Mouse (Mus musculus): Measurements from ENCODE around the gene Kctd5. TPM values are rescaled to one million over a fixed set of nuclear protein-coding genes. Genes with fewer than 3 reads are reported as not detected.

Kctd5 gene
- total and polyA plus RNA-seq, 2 experiments from 2014 or later, result 23.9 to 39.5 TPM

GRCm38 (mm10) chr17:24021375-24022199 is 51.7 kb downstream of the Kctd5 start:
- Histone ChIP-seq H3K27me3 (ENCODE audit: control insufficient read depth, insufficient read depth, low read length) (no peaks in the 10 kb centered on the region), H3K36me3 (replicated peaks; ENCODE audit: control insufficient read depth, insufficient read depth, low read length) (no peaks in the 10 kb centered on the region), H3K4me2 (ENCODE audit: low read depth, low read length) (no peak overlapping the region), H3K4me1 (ENCODE audit: control insufficient read depth, insufficient read depth) (peaks cover 6% of the 10 kb centered on the region; the same call in 1 of the 2 replicates), H3K27ac (ENCODE audit: low read depth) (no peak overlapping the region), H3K9ac (replicated peaks; ENCODE audit: low read depth, low read length) (no peak overlapping the region), H3K4me3 (ENCODE audit: low read depth, low read length) (no peak overlapping the region), H3K9me3 (replicated peaks; ENCODE audit: control insufficient read depth, low read length) (no peaks in the 10 kb centered on the region)
- ATAC-seq (ENCODE audit: insufficient read depth, low read depth) (no peak; the same call in none of the 2 replicates), DNase-seq (ENCODE audit: low spot score) (no peak)
- no peak for TF ChIP-seq EP300 (IDR thresholded peaks at IDR 0.05; ENCODE audit: low read depth)
- TF ChIP-seq CTCF (IDR thresholded peaks at IDR 0.05; ENCODE audit: low read depth), result no peak
- 51% methylated on average over 5 of the region's 5 CpGs for WGBS

GRCm38 (mm10) chr17:24020696-24021095 is 52.6 kb downstream of the Kctd5 start:
- Histone ChIP-seq H3K27ac (ENCODE audit: low read depth) (no peak overlapping the region), H3K36me3 (replicated peaks; ENCODE audit: control insufficient read depth, insufficient read depth, low read length) (no peaks in the 10 kb centered on the region), H3K4me2 (ENCODE audit: low read depth, low read length) (no peak overlapping the region), H3K4me1 (ENCODE audit: control insufficient read depth, insufficient read depth) (peaks cover 6% of the 10 kb centered on the region; the same call in 1 of the 2 replicates), H3K9me3 (replicated peaks; ENCODE audit: control insufficient read depth, low read length) (no peaks in the 10 kb centered on the region), H3K9ac (replicated peaks; ENCODE audit: low read depth, low read length) (no peak overlapping the region), H3K4me3 (ENCODE audit: low read depth, low read length) (no peak overlapping the region), H3K27me3 (ENCODE audit: control insufficient read depth, insufficient read depth, low read length) (no peaks in the 10 kb centered on the region)
- DNase-seq (ENCODE audit: low spot score) (no peak), ATAC-seq (ENCODE audit: insufficient read depth, low read depth) (no peak)
- no peak for TF ChIP-seq EP300 (IDR thresholded peaks at IDR 0.05; ENCODE audit: low read depth)
- TF ChIP-seq CTCF (IDR thresholded peaks at IDR 0.05; ENCODE audit: low read depth), result no peak
- WGBS, result 62% methylated on average over 6 of the region's 6 CpGs

- H3K4me2 ChIP-seq (ENCODE audit: low read depth, low read length), result no peak overlapping the region
- DNase-seq (ENCODE audit: low spot score) (no peak), ATAC-seq (ENCODE audit: insufficient read depth, low read depth) (no peak)
- no peak overlapping the region for H3K27ac ChIP-seq (ENCODE audit: low read depth)
- H3K4me3 ChIP-seq (ENCODE audit: low read depth, low read length), result no peak overlapping the region
- 31% methylated on average over 14 of the region's 14 CpGs for WGBS
- no peaks in the 10 kb centered on the region for H3K9me3 ChIP-seq (replicated peaks; ENCODE audit: control insufficient read depth, low read length)
- TF ChIP-seq EP300 (IDR thresholded peaks at IDR 0.05; ENCODE audit: low read depth) (no peak), CTCF (IDR thresholded peaks at IDR 0.05; ENCODE audit: low read depth) (peak; percentile 28; the same call in 1 of the 2 replicates)
- H3K36me3 ChIP-seq (replicated peaks; ENCODE audit: control insufficient read depth, insufficient read depth, low read length), result no peaks in the 10 kb centered on the region
- no peaks in the 10 kb centered on the region for H3K4me1 ChIP-seq (ENCODE audit: control insufficient read depth, insufficient read depth)
- H3K27me3 ChIP-seq (ENCODE audit: control insufficient read depth, insufficient read depth, low read length), result no peaks in the 10 kb centered on the region
- no peak overlapping the region for H3K9ac ChIP-seq (replicated peaks; ENCODE audit: low read depth, low read length)
These were observed 57.6 kb downstream of the Kctd5 start for GRCm38 (mm10) chr17:24015727-24016126.

- ATAC-seq (ENCODE audit: insufficient read depth, low read depth), result no peak
- H3K4me1 ChIP-seq (ENCODE audit: control insufficient read depth, insufficient read depth), result no peaks in the 10 kb centered on the region
- no peak for TF ChIP-seq CTCF (IDR thresholded peaks at IDR 0.05; ENCODE audit: low read depth)
- no peak for TF ChIP-seq EP300 (IDR thresholded peaks at IDR 0.05; ENCODE audit: low read depth)
- WGBS, result 81% methylated on average over 5 of the region's 5 CpGs
- H3K9ac ChIP-seq (replicated peaks; ENCODE audit: low read depth, low read length), result no peak overlapping the region
- H3K4me3 ChIP-seq (ENCODE audit: low read depth, low read length), result no peak overlapping the region
- no peaks in the 10 kb centered on the region for H3K27me3 ChIP-seq (ENCODE audit: control insufficient read depth, insufficient read depth, low read length)
- H3K36me3 ChIP-seq (replicated peaks; ENCODE audit: control insufficient read depth, insufficient read depth, low read length), result no peaks in the 10 kb centered on the region
- no peak for DNase-seq (ENCODE audit: low spot score)
- H3K9me3 ChIP-seq (replicated peaks; ENCODE audit: control insufficient read depth, low read length), result no peaks in the 10 kb centered on the region
- no peak overlapping the region for H3K27ac ChIP-seq (ENCODE audit: low read depth)
- no peak overlapping the region for H3K4me2 ChIP-seq (ENCODE audit: low read depth, low read length)
These were observed 58.8 kb downstream of the Kctd5 start for GRCm38 (mm10) chr17:24014433-24014965.

GRCm38 (mm10) chr17:24012921-24013320 is 60.4 kb downstream of the Kctd5 start:
- Histone ChIP-seq H3K27ac (ENCODE audit: low read depth) (no peak overlapping the region), H3K36me3 (replicated peaks; ENCODE audit: control insufficient read depth, insufficient read depth, low read length) (no peaks in the 10 kb centered on the region), H3K27me3 (ENCODE audit: control insufficient read depth, insufficient read depth, low read length) (0 out of 2 replicates have a peak, but pooled peaks cover under 1% of the 10 kb centered on the region), H3K4me1 (ENCODE audit: control insufficient read depth, insufficient read depth) (no peaks in the 10 kb centered on the region), H3K9ac (replicated peaks; ENCODE audit: low read depth, low read length) (no peak overlapping the region), H3K4me3 (ENCODE audit: low read depth, low read length) (no peak overlapping the region), H3K9me3 (replicated peaks; ENCODE audit: control insufficient read depth, low read length) (no peaks in the 10 kb centered on the region), H3K4me2 (ENCODE audit: low read depth, low read length) (no peak overlapping the region)
- TF ChIP-seq CTCF (IDR thresholded peaks at IDR 0.05; ENCODE audit: low read depth) (no peak), EP300 (IDR thresholded peaks at IDR 0.05; ENCODE audit: low read depth) (no peak)
- no peak for ATAC-seq (ENCODE audit: insufficient read depth, low read depth)
- DNase-seq (ENCODE audit: low spot score), result no peak
- 80% methylated on average over 2 of the region's 2 CpGs for WGBS

Data from heart, postnatal 0 days (tissue).